Mouse (Mus musculus): ENCODE measurements around the gene Lrrc55. TPM values are rescaled to one million over a fixed set of nuclear protein-coding genes. Genes with fewer than 3 reads are reported as not detected.

The Lrrc55 gene
- polyA plus RNA-seq, 1 experiment: 35.7 TPM

- H3K4me3 ChIP-seq (ENCODE audit: insufficient read depth, low read length): no peak overlapping the region
- no peak overlapping the region for H3K27ac ChIP-seq (ENCODE audit: insufficient read depth, low read length)
- no peaks in the 10 kb centered on the region for H3K4me1 ChIP-seq (ENCODE audit: control insufficient read depth, insufficient read depth, low read length)
- TF ChIP-seq CTCF (IDR thresholded peaks at IDR 0.05; ENCODE audit: extremely low read depth, insufficient read depth, low read length): no peak
- no peak for TF ChIP-seq POLR2A (IDR thresholded peaks at IDR 0.05; ENCODE audit: extremely low read depth, insufficient read depth, low read length)
Observed at GRCm38 (mm10) chr2:85137601-85138140, 59.3 kb downstream of the Lrrc55 start.

- H3K4me3 ChIP-seq (ENCODE audit: insufficient read depth, low read length): no peak overlapping the region
- TF ChIP-seq POLR2A (IDR thresholded peaks at IDR 0.05; ENCODE audit: extremely low read depth, insufficient read depth, low read length): no peak
- no peaks in the 10 kb centered on the region for H3K4me1 ChIP-seq (ENCODE audit: control insufficient read depth, insufficient read depth, low read length)
- H3K27ac ChIP-seq (ENCODE audit: insufficient read depth, low read length): no peak overlapping the region
Observed at GRCm38 (mm10) chr2:85136831-85137520, 60.0 kb downstream of the Lrrc55 start.

- no peak within 1 kb of the TSS for H3K27ac ChIP-seq (ENCODE audit: insufficient read depth, low read length)
- no peak within 1 kb of the TSS for H3K4me3 ChIP-seq (ENCODE audit: insufficient read depth, low read length)
- TF ChIP-seq POLR2A (IDR thresholded peaks at IDR 0.05; ENCODE audit: extremely low read depth, insufficient read depth, low read length): no peak
- no peak for TF ChIP-seq CTCF (IDR thresholded peaks at IDR 0.05; ENCODE audit: extremely low read depth, insufficient read depth, low read length)
- no peaks in the 10 kb centered on the region for H3K4me1 ChIP-seq (ENCODE audit: control insufficient read depth, insufficient read depth, low read length)
Observed at GRCm38 (mm10) chr2:85136089-85136488, 60.9 kb downstream of the Lrrc55 start, which contains the start of gene Aplnr. Gene Aplnr (plus strand): TSS chr2:85136225.

- TF ChIP-seq POLR2A (IDR thresholded peaks at IDR 0.05; ENCODE audit: extremely low read depth, insufficient read depth, low read length): no peak
- TF ChIP-seq CTCF (IDR thresholded peaks at IDR 0.05; ENCODE audit: extremely low read depth, insufficient read depth, low read length): no peak
- Histone ChIP-seq H3K4me1 (ENCODE audit: control insufficient read depth, insufficient read depth, low read length) (no peaks in the 10 kb centered on the region), H3K4me3 (ENCODE audit: insufficient read depth, low read length) (no peak overlapping the region), H3K27ac (ENCODE audit: insufficient read depth, low read length) (no peak overlapping the region)
Observed at GRCm38 (mm10) chr2:85135099-85135498, 61.9 kb downstream of the Lrrc55 start.

- no peak for TF ChIP-seq POLR2A (IDR thresholded peaks at IDR 0.05; ENCODE audit: extremely low read depth, insufficient read depth, low read length)
- no peak for TF ChIP-seq CTCF (IDR thresholded peaks at IDR 0.05; ENCODE audit: extremely low read depth, insufficient read depth, low read length)
- H3K4me3 ChIP-seq (ENCODE audit: insufficient read depth, low read length): no peak overlapping the region
- H3K27ac ChIP-seq (ENCODE audit: insufficient read depth, low read length): no peak overlapping the region
- H3K4me1 ChIP-seq (ENCODE audit: control insufficient read depth, insufficient read depth, low read length): no peaks in the 10 kb centered on the region
Observed at GRCm38 (mm10) chr2:85132204-85132603, 64.8 kb downstream of the Lrrc55 start.

- no peaks in the 10 kb centered on the region for H3K4me1 ChIP-seq (ENCODE audit: control insufficient read depth, insufficient read depth, low read length)
- H3K27ac ChIP-seq (ENCODE audit: insufficient read depth, low read length): no peak overlapping the region
- TF ChIP-seq POLR2A (IDR thresholded peaks at IDR 0.05; ENCODE audit: extremely low read depth, insufficient read depth, low read length): no peak
- no peak for TF ChIP-seq CTCF (IDR thresholded peaks at IDR 0.05; ENCODE audit: extremely low read depth, insufficient read depth, low read length)
- no peak overlapping the region for H3K4me3 ChIP-seq (ENCODE audit: insufficient read depth, low read length)
Observed at GRCm38 (mm10) chr2:85131724-85132123, 65.3 kb downstream of the Lrrc55 start.

GRCm38 (mm10) chr2:85131226-85131625 lies 65.8 kb downstream of the Lrrc55 start:
- no peak for TF ChIP-seq POLR2A (IDR thresholded peaks at IDR 0.05; ENCODE audit: extremely low read depth, insufficient read depth, low read length)
- no peak for TF ChIP-seq CTCF (IDR thresholded peaks at IDR 0.05; ENCODE audit: extremely low read depth, insufficient read depth, low read length)
- Histone ChIP-seq H3K4me3 (ENCODE audit: insufficient read depth, low read length) (no peak overlapping the region), H3K4me1 (ENCODE audit: control insufficient read depth, insufficient read depth, low read length) (no peaks in the 10 kb centered on the region), H3K27ac (ENCODE audit: insufficient read depth, low read length) (no peak overlapping the region)

- no peak overlapping the region for H3K4me3 ChIP-seq (ENCODE audit: insufficient read depth, low read length)
- no peaks in the 10 kb centered on the region for H3K4me1 ChIP-seq (ENCODE audit: control insufficient read depth, insufficient read depth, low read length)
- TF ChIP-seq CTCF (IDR thresholded peaks at IDR 0.05; ENCODE audit: extremely low read depth, insufficient read depth, low read length) (no peak), POLR2A (IDR thresholded peaks at IDR 0.05; ENCODE audit: extremely low read depth, insufficient read depth, low read length) (no peak)
- H3K27ac ChIP-seq (ENCODE audit: insufficient read depth, low read length): no peak overlapping the region
Observed at GRCm38 (mm10) chr2:85129496-85129971, 67.5 kb downstream of the Lrrc55 start.

GRCm38 (mm10) chr2:85123869-85124535 lies 73.0 kb downstream of the Lrrc55 start:
- TF ChIP-seq POLR2A (IDR thresholded peaks at IDR 0.05; ENCODE audit: extremely low read depth, insufficient read depth, low read length): no peak
- peak; percentile 94 for TF ChIP-seq CTCF (IDR thresholded peaks at IDR 0.05; ENCODE audit: extremely low read depth, insufficient read depth, low read length)
- no peaks in the 10 kb centered on the region for H3K4me1 ChIP-seq (ENCODE audit: control insufficient read depth, insufficient read depth, low read length)
- H3K27ac ChIP-seq (ENCODE audit: insufficient read depth, low read length): no peak overlapping the region
- no peak overlapping the region for H3K4me3 ChIP-seq (ENCODE audit: insufficient read depth, low read length)
